Mouse (Mus musculus): ENCODE measurements around the gene Lcn3. TPM values are rescaled to one million over a fixed set of nuclear protein-coding genes. Genes with fewer than 3 reads are reported as not detected.
"Not testable (repeated sequence)": the region's sequence is repeated elsewhere in the genome, so short reads cannot be mapped to it uniquely, and the experiment has no call there.

The Lcn3 gene
- polyA plus RNA-seq (2015; fragmentation: Nextera tagmentation; extraction: Ambion mirVana), result not detected in 2 replicates

GRCm38 (mm10) chr2:25765269-25765668, at the start of gene Lcn3:
Gene Lcn3, plus strand, starts transcription at chr2:25765569.
- no peak for ATAC-seq (ENCODE audit: insufficient number of reproducible peaks, insufficient read depth, low FRiP score, low TSS enrichment, low read depth)
- H3K4me1 ChIP-seq, result no peaks in the 10 kb centered on the region
- H3K27me3 ChIP-seq, result no peaks in the 10 kb centered on the region
- no peaks in the 10 kb centered on the region for H3K9me3 ChIP-seq
- no peak within 1 kb of the TSS for H3K4me2 ChIP-seq
- H3K4me3 ChIP-seq, result no peak within 1 kb of the TSS
- H3K9ac ChIP-seq, result no peak within 1 kb of the TSS
- H3K27ac ChIP-seq, result no peak within 1 kb of the TSS
- 42% methylated on average over 2 of the region's 2 CpGs for WGBS
- H3K36me3 ChIP-seq, result no peaks in the 10 kb centered on the region

- Histone ChIP-seq H3K9me3 (peaks cover 7% of the 10 kb centered on the region; the same call in 1 of the 2 replicates), H3K4me3 (no peak overlapping the region), H3K9ac (no peak overlapping the region), H3K27ac (no peak overlapping the region), H3K36me3 (no peaks in the 10 kb centered on the region), H3K4me1 (no peaks in the 10 kb centered on the region), H3K27me3 (no peaks in the 10 kb centered on the region), H3K4me2 (no peak overlapping the region)
- ATAC-seq (ENCODE audit: insufficient number of reproducible peaks, insufficient read depth, low FRiP score, low TSS enrichment, low read depth), result no peak
Observed at GRCm38 (mm10) chr2:25717222-25717621, 48.1 kb upstream of the Lcn3 start.

- H3K27me3 ChIP-seq, result no peaks in the 10 kb centered on the region
- no peaks in the 10 kb centered on the region for H3K9me3 ChIP-seq
- no peak overlapping the region for H3K9ac ChIP-seq
- WGBS, result 31% methylated on average over 2 of the region's 2 CpGs
- H3K4me1 ChIP-seq, result no peaks in the 10 kb centered on the region
- no peak overlapping the region for H3K4me3 ChIP-seq
- H3K36me3 ChIP-seq, result no peaks in the 10 kb centered on the region
- H3K27ac ChIP-seq, result no peak overlapping the region
- ATAC-seq (ENCODE audit: insufficient number of reproducible peaks, insufficient read depth, low FRiP score, low TSS enrichment, low read depth), result no peak
- no peak overlapping the region for H3K4me2 ChIP-seq
Observed at GRCm38 (mm10) chr2:25733199-25733930, 32.0 kb upstream of the Lcn3 start.

- not testable (repeated sequence) for H3K9me3 ChIP-seq; H3K36me3 ChIP-seq; H3K9ac ChIP-seq; H3K4me3 ChIP-seq; H3K4me1 ChIP-seq; H3K27me3 ChIP-seq; H3K4me2 ChIP-seq; ATAC-seq (ENCODE audit: insufficient number of reproducible peaks, insufficient read depth, low FRiP score, low TSS enrichment, low read depth); H3K27ac ChIP-seq
- WGBS, result 83% methylated on average over 3 of the region's 3 CpGs
Observed at GRCm38 (mm10) chr2:25736709-25737108, 28.7 kb upstream of the Lcn3 start, which contains the start of gene Obp2b. Gene Obp2b, plus strand, starts transcription at chr2:25737009.

- no peaks in the 10 kb centered on the region for H3K27me3 ChIP-seq
- ATAC-seq (ENCODE audit: insufficient number of reproducible peaks, insufficient read depth, low FRiP score, low TSS enrichment, low read depth), result no peak
- no peaks in the 10 kb centered on the region for H3K4me1 ChIP-seq
- no peak overlapping the region for H3K4me3 ChIP-seq
- no peak overlapping the region for H3K4me2 ChIP-seq
- no peaks in the 10 kb centered on the region for H3K36me3 ChIP-seq
- H3K27ac ChIP-seq, result no peak overlapping the region
- no peak overlapping the region for H3K9ac ChIP-seq
- 55% methylated on average over 1 of the region's 1 CpGs for WGBS
- H3K9me3 ChIP-seq, result no peaks in the 10 kb centered on the region
Observed at GRCm38 (mm10) chr2:25741671-25742070, 23.7 kb upstream of the Lcn3 start.

GRCm38 (mm10) chr2:25754201-25754600, 11.2 kb upstream of the Lcn3 start:
- peaks cover 5% of the 10 kb centered on the region; the same call in 1 of the 2 replicates for H3K9me3 ChIP-seq
- 81% methylated on average over 1 of the region's 1 CpGs for WGBS
- no peak overlapping the region for H3K9ac ChIP-seq
- H3K4me2 ChIP-seq, result no peak overlapping the region
- H3K36me3 ChIP-seq, result no peaks in the 10 kb centered on the region
- no peak for ATAC-seq (ENCODE audit: insufficient number of reproducible peaks, insufficient read depth, low FRiP score, low TSS enrichment, low read depth)
- H3K4me3 ChIP-seq, result no peak overlapping the region
- no peaks in the 10 kb centered on the region for H3K27me3 ChIP-seq
- H3K4me1 ChIP-seq, result no peaks in the 10 kb centered on the region
- no peak overlapping the region for H3K27ac ChIP-seq

- H3K4me2 ChIP-seq, result no peak overlapping the region
- H3K27ac ChIP-seq, result no peak overlapping the region
- no peak overlapping the region for H3K9ac ChIP-seq
- no peak for ATAC-seq (ENCODE audit: insufficient number of reproducible peaks, insufficient read depth, low FRiP score, low TSS enrichment, low read depth)
- no peaks in the 10 kb centered on the region for H3K4me1 ChIP-seq
- no peak overlapping the region for H3K4me3 ChIP-seq
- H3K9me3 ChIP-seq, result peaks cover 5% of the 10 kb centered on the region; the same call in 1 of the 2 replicates
- no peaks in the 10 kb centered on the region for H3K27me3 ChIP-seq
- 20% methylated on average over 4 of the region's 4 CpGs for WGBS
- H3K36me3 ChIP-seq, result no peaks in the 10 kb centered on the region
Observed at GRCm38 (mm10) chr2:25758064-25758625, 7.2 kb upstream of the Lcn3 start.

GRCm38 (mm10) chr2:25767764-25768163, 2.4 kb downstream of the Lcn3 start:
- Histone ChIP-seq H3K4me2 (no peak overlapping the region), H3K36me3 (no peaks in the 10 kb centered on the region), H3K9me3 (no peaks in the 10 kb centered on the region), H3K4me3 (no peak overlapping the region), H3K4me1 (no peaks in the 10 kb centered on the region), H3K27me3 (no peaks in the 10 kb centered on the region), H3K27ac (no peak overlapping the region), H3K9ac (no peak overlapping the region)
- 82% methylated on average over 4 of the region's 4 CpGs for WGBS
- ATAC-seq (ENCODE audit: insufficient number of reproducible peaks, insufficient read depth, low FRiP score, low TSS enrichment, low read depth), result no peak

GRCm38 (mm10) chr2:25773507-25773906, 8.1 kb downstream of the Lcn3 start:
- Histone ChIP-seq H3K4me1 (no peaks in the 10 kb centered on the region), H3K27ac (no peak overlapping the region), H3K27me3 (no peaks in the 10 kb centered on the region), H3K9ac (no peak overlapping the region), H3K4me2 (no peak overlapping the region), H3K9me3 (no peaks in the 10 kb centered on the region), H3K4me3 (no peak overlapping the region), H3K36me3 (no peaks in the 10 kb centered on the region)
- 85% methylated on average over 2 of the region's 2 CpGs for whole genome bisulfite sequencing
- ATAC-seq (ENCODE audit: insufficient number of reproducible peaks, insufficient read depth, low FRiP score, low TSS enrichment, low read depth), result no peak

- no peak for ATAC-seq (ENCODE audit: insufficient number of reproducible peaks, insufficient read depth, low FRiP score, low TSS enrichment, low read depth)
- H3K9me3 ChIP-seq, result no peaks in the 10 kb centered on the region
- H3K9ac ChIP-seq, result no peak overlapping the region
- no peaks in the 10 kb centered on the region for H3K4me1 ChIP-seq
- H3K27ac ChIP-seq, result no peak overlapping the region
- no peaks in the 10 kb centered on the region for H3K27me3 ChIP-seq
- no peak overlapping the region for H3K4me3 ChIP-seq
- 75% methylated on average over 2 of the region's 2 CpGs for WGBS
- no peaks in the 10 kb centered on the region for H3K36me3 ChIP-seq
- H3K4me2 ChIP-seq, result no peak overlapping the region
Observed at GRCm38 (mm10) chr2:25774640-25775039, 9.3 kb downstream of the Lcn3 start.

GRCm38 (mm10) chr2:25775991-25776390, 10.6 kb downstream of the Lcn3 start:
- H3K36me3 ChIP-seq, result no peaks in the 10 kb centered on the region
- 73% methylated on average over 3 of the region's 3 CpGs for WGBS
- H3K27me3 ChIP-seq, result no peaks in the 10 kb centered on the region
- no peak overlapping the region for H3K4me2 ChIP-seq
- no peak overlapping the region for H3K4me3 ChIP-seq
- H3K9me3 ChIP-seq, result no peaks in the 10 kb centered on the region
- H3K9ac ChIP-seq, result no peak overlapping the region
- no peaks in the 10 kb centered on the region for H3K4me1 ChIP-seq
- no peak overlapping the region for H3K27ac ChIP-seq
- ATAC-seq (ENCODE audit: insufficient number of reproducible peaks, insufficient read depth, low FRiP score, low TSS enrichment, low read depth), result no peak

- H3K27ac ChIP-seq, result no peak within 1 kb of the TSS
Observed at GRCm38 (mm10) chr2:25776717-25777116, 11.3 kb downstream of the Lcn3 start, which contains the start of gene Lcn11. Gene Lcn11, plus strand, starts transcription at chr2:25777017.

More at GRCm38 (mm10) chr2:25776717-25777116, 11.3 kb downstream of the Lcn3 start, which contains the start of gene Lcn11:
- Histone ChIP-seq H3K4me1 (no peaks in the 10 kb centered on the region), H3K4me3 (no peak within 1 kb of the TSS), H3K9ac (no peak within 1 kb of the TSS), H3K27me3 (no peaks in the 10 kb centered on the region), H3K4me2 (no peak within 1 kb of the TSS), H3K36me3 (no peaks in the 10 kb centered on the region), H3K9me3 (no peaks in the 10 kb centered on the region)
- no peak for ATAC-seq (ENCODE audit: insufficient number of reproducible peaks, insufficient read depth, low FRiP score, low TSS enrichment, low read depth)
- WGBS, result 84% methylated on average over 1 of the region's 1 CpGs

All from embryonic facial prominence, embryonic 13.5 days (tissue).